ENCODE assay signal across 20 mouse cellular contexts in the genomic region with DNA sequence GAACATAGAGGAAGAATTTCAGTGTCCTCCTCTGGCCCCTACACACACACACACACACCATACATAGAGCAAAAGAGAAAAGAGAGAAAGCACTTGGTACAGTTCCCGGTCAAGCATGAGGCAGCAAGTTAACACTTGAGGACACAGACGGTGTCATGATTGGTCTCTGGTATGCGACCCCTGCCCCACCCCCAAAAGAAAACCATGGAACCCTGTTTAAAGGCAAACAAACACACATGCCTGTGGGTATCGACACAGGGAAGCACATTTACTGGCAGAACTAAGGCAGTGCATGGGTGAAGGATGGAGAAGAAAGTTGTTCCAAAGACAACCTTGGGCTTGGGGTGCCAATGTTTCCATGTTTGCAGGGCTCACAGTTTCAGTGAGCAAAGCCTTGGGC.
"Had no signal": no experiment of that assay in that cellular context is flagged by ENCODE, and none has a peak within 500 bp of the region (broad histone marks: within the 10 kb centered on the region; RNA-seq: fewer than 3 reads in every experiment).

No protein-coding gene starts in this region.

- H3K27ac ChIP-seq: limb, embryonic 10.5 days; limb, embryonic 13.5 days; liver, embryonic 12.5 days; liver, embryonic 15.5 days; lung, embryonic 15.5 days; midbrain, embryonic 12.5 days; neural tube, embryonic 13.5 days had no signal

- H3K36me3 ChIP-seq: limb, embryonic 10.5 days; liver, embryonic 12.5 days; liver, embryonic 15.5 days; lung, embryonic 15.5 days; midbrain, embryonic 12.5 days; neural tube, embryonic 13.5 days had no signal

- H3K27me3 ChIP-seq: limb, embryonic 13.5 days; liver, embryonic 12.5 days; liver, embryonic 15.5 days; lung, embryonic 15.5 days; midbrain, embryonic 12.5 days; neural tube, embryonic 13.5 days had no signal

- ATAC-seq: liver, embryonic 12.5 days; midbrain, embryonic 16.5 days had no signal

- H3K4me2 ChIP-seq: limb, embryonic 13.5 days; liver, embryonic 12.5 days; liver, embryonic 15.5 days; lung, embryonic 15.5 days; midbrain, embryonic 12.5 days; neural tube, embryonic 13.5 days had no signal

- H3K9ac ChIP-seq: limb, embryonic 13.5 days; liver, embryonic 12.5 days; liver, embryonic 15.5 days; lung, embryonic 15.5 days; midbrain, embryonic 12.5 days; neural tube, embryonic 13.5 days had no signal

- H3K9me3 ChIP-seq: limb, embryonic 10.5 days; limb, embryonic 13.5 days; liver, embryonic 12.5 days; liver, embryonic 15.5 days; lung, embryonic 15.5 days; midbrain, embryonic 12.5 days; neural tube, embryonic 13.5 days had no signal

- DNase-seq: kidney, adult 9 months; kidney, postnatal 36 days; liver; lung, adult 18-20 months; lung, postnatal 10 days; lung, postnatal 4 days; retina, postnatal 1 day; right cerebral cortex, postnatal 25 days; spleen, adult 18-20 months; thymus, adult 18-20 months; thymus, postnatal 36 days had no signal

- H3K4me3 ChIP-seq: limb, embryonic 10.5 days; limb, embryonic 13.5 days; liver, embryonic 12.5 days; liver, embryonic 15.5 days; lung, embryonic 15.5 days; midbrain, embryonic 12.5 days; myocyte; neural tube, embryonic 13.5 days had no signal
